In the genomic region with DNA sequence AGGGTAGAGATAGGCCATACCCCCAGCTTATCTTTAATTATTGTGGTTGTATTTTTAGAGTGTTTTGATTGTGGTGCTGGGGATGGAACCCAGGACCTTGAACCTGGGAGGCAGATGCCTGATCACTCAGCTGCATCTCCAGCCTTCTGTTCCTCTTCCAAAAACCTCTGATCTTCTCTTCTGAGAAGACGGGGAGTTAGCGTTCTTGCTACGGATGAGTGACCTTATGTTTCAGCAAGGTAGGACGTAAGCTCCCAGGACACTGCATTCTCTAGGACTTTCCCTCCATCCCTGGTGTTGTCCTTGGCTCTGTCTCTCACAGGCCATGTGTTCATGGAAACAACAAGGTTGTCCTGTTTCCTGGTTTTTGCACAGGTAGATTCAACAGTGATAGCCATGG, we compare ENCODE assay signal across 17 mouse cellular contexts.
"Had no signal": no experiment of that assay in that cellular context is flagged by ENCODE, and none has a peak within 500 bp of the region (broad histone marks: within the 10 kb centered on the region; RNA-seq: fewer than 3 reads in every experiment).

No protein-coding gene starts in this region.

- H3K36me3 ChIP-seq: lung, embryonic 15.5 days; midbrain, embryonic 13.5 days; midbrain, embryonic 15.5 days; neural tube, embryonic 12.5 days; stomach, embryonic 15.5 days had no signal

- H3K9me3 ChIP-seq: lung, embryonic 15.5 days; midbrain, embryonic 13.5 days; midbrain, embryonic 15.5 days; neural tube, embryonic 12.5 days; stomach, embryonic 15.5 days had no signal

- H3K4me3 ChIP-seq: lung, embryonic 15.5 days; megakaryocyte, embryonic 14.5 days; midbrain, embryonic 13.5 days; midbrain, embryonic 15.5 days; neural tube, embryonic 12.5 days; stomach, embryonic 15.5 days had no signal

- H3K27me3 ChIP-seq: lung, embryonic 15.5 days; megakaryocyte, embryonic 14.5 days; midbrain, embryonic 13.5 days; midbrain, embryonic 15.5 days; neural tube, embryonic 12.5 days; stomach, embryonic 15.5 days had no signal

- H3K4me2 ChIP-seq: lung, embryonic 15.5 days; midbrain, embryonic 11.5 days; midbrain, embryonic 13.5 days; midbrain, embryonic 15.5 days; neural tube, embryonic 12.5 days; stomach, embryonic 15.5 days had no signal

- H3K27ac ChIP-seq: lung, embryonic 15.5 days; macrophage; midbrain, embryonic 13.5 days; midbrain, embryonic 15.5 days; neural tube, embryonic 12.5 days; stomach, embryonic 15.5 days; stomach, postnatal 0 days had no signal

- H3K4me1 ChIP-seq: lung, embryonic 15.5 days; midbrain, embryonic 13.5 days; midbrain, embryonic 15.5 days; neural tube, embryonic 12.5 days; stomach, embryonic 15.5 days had no signal

- DNase-seq: lung, adult 2 months; lung, postnatal 14 days; lung, postnatal 36 days; right cerebral cortex, postnatal 14 days; thymus, adult 2 months; thymus, postnatal 25 days; thymus, postnatal 4 days had no signal

- ATAC-seq: lung, postnatal 0 days; midbrain, embryonic 13.5 days; midbrain, embryonic 15.5 days had no signal

- H3K9ac ChIP-seq: lung, embryonic 15.5 days; midbrain, embryonic 13.5 days; midbrain, embryonic 15.5 days; neural tube, embryonic 12.5 days; stomach, embryonic 15.5 days had no signal
